ENCODE assay signal across 21 mouse cellular contexts in genomic region chr13:55733628-55734502, GRCm38 (mm10). TPM values are rescaled to one million over a fixed set of nuclear protein-coding genes. Genes with fewer than 3 reads are reported as not detected.
DNase-seq lines count a peak whose midpoint lies in the region; ATAC-seq and TF ChIP-seq lines count a peak whose summit lies in the region.
"Had no signal": no experiment of that assay in that cellular context is flagged by ENCODE, and none has a peak within 500 bp of the region (broad histone marks: within the 10 kb centered on the region; RNA-seq: fewer than 3 reads in every experiment).

No protein-coding gene starts in this region.

- H3K4me2 ChIP-seq in intestine, embryonic 14.5 days (ENCODE audit: low read length): no peak overlapping the region
- H3K4me2 ChIP-seq in limb, embryonic 12.5 days: peak overlapping the region; percentile 28
- no peak overlapping the region for H3K4me2 ChIP-seq in stomach, embryonic 15.5 days
- H3K4me2 ChIP-seq: forebrain, embryonic 12.5 days; hindbrain, embryonic 13.5 days had no signal

- H3K27ac ChIP-seq in intestine, embryonic 14.5 days (ENCODE audit: low read depth): no peak overlapping the region
- H3K27ac ChIP-seq in limb, embryonic 12.5 days: peak overlapping the region; percentile 47; the same call in 1 of the 2 replicates
- peak overlapping the region; percentile 16; the same call in 1 of the 2 replicates for H3K27ac ChIP-seq in stomach, embryonic 15.5 days
- H3K27ac ChIP-seq: forebrain, embryonic 12.5 days; gastrocnemius, adult 2 months; heart, adult 2 months; hindbrain, embryonic 13.5 days had no signal

- no peaks in the 10 kb centered on the region for H3K4me1 ChIP-seq in lung, adult 2 months (ENCODE audit: control insufficient read depth, insufficient read depth, low read length)
- no peaks in the 10 kb centered on the region for H3K4me1 ChIP-seq in intestine, embryonic 14.5 days (replicated peaks; ENCODE audit: control insufficient read depth, insufficient read depth, low read length)
- H3K4me1 ChIP-seq in limb, embryonic 12.5 days (replicated peaks): peaks cover 25% of the 10 kb centered on the region
- no peaks in the 10 kb centered on the region for H3K4me1 ChIP-seq in stomach, embryonic 15.5 days
- H3K4me1 ChIP-seq: forebrain, embryonic 12.5 days; hindbrain, embryonic 13.5 days had no signal

- H3K9ac ChIP-seq in intestine, embryonic 14.5 days (ENCODE audit: low read length): no peak overlapping the region
- no peak overlapping the region; the same call in 1 of the 2 replicates for H3K9ac ChIP-seq in limb, embryonic 12.5 days (replicated peaks)
- no peak overlapping the region for H3K9ac ChIP-seq in stomach, embryonic 15.5 days
- H3K9ac ChIP-seq: forebrain, embryonic 12.5 days; hindbrain, embryonic 13.5 days had no signal

- no peaks in the 10 kb centered on the region for H3K9me3 ChIP-seq in intestine, embryonic 14.5 days (ENCODE audit: control insufficient read depth, low read length)
- 0 out of 2 replicates have a peak, but pooled peaks cover 4% of the 10 kb centered on the region for H3K9me3 ChIP-seq in limb, embryonic 12.5 days
- H3K9me3 ChIP-seq in stomach, embryonic 15.5 days: no peaks in the 10 kb centered on the region
- H3K9me3 ChIP-seq: forebrain, embryonic 12.5 days; hindbrain, embryonic 13.5 days had no signal

- no peaks in the 10 kb centered on the region for H3K36me3 ChIP-seq in intestine, embryonic 14.5 days (ENCODE audit: control insufficient read depth, insufficient read depth, low read length)
- H3K36me3 ChIP-seq in limb, embryonic 12.5 days: no peaks in the 10 kb centered on the region
- no peaks in the 10 kb centered on the region for H3K36me3 ChIP-seq in stomach, embryonic 15.5 days
- H3K36me3 ChIP-seq: forebrain, embryonic 12.5 days; hindbrain, embryonic 13.5 days had no signal

- no peak for TF ChIP-seq POLR2A in lung, adult 2 months (IDR thresholded peaks at IDR 0.05; ENCODE audit: borderline replicate concordance, extremely low read depth, low read depth, low read length)

- no peaks in the 10 kb centered on the region for H3K27me3 ChIP-seq in intestine, embryonic 14.5 days (replicated peaks; ENCODE audit: control insufficient read depth, insufficient read depth, low read length)
- H3K27me3 ChIP-seq in limb, embryonic 12.5 days: no peaks in the 10 kb centered on the region
- no peaks in the 10 kb centered on the region for H3K27me3 ChIP-seq in stomach, embryonic 15.5 days (replicated peaks)
- H3K27me3 ChIP-seq: forebrain, embryonic 12.5 days; hindbrain, embryonic 13.5 days had no signal

- H3K4me3 ChIP-seq in lung, adult 2 months (replicated peaks; ENCODE audit: extremely low read depth, low read depth, low read length): no peak overlapping the region
- no peak overlapping the region for H3K4me3 ChIP-seq in intestine, embryonic 14.5 days (ENCODE audit: low read depth, low read length)
- no peak overlapping the region for H3K4me3 ChIP-seq in limb, embryonic 12.5 days (replicated peaks)
- no peak overlapping the region for H3K4me3 ChIP-seq in stomach, embryonic 15.5 days (replicated peaks)
- H3K4me3 ChIP-seq: forebrain, embryonic 12.5 days; gastrocnemius, adult 2 months; heart, adult 2 months; hindbrain, embryonic 13.5 days had no signal

- intact Hi-C loops in gastrocnemius, postnatal 36 days (cut with DNase I): no loop called here

- ATAC-seq in intestine, embryonic 14.5 days (replicated peaks; ENCODE audit: low FRiP score, low TSS enrichment, low read depth): 0 out of 2 replicates have a peak, but pooled peaks have one; percentile 50
- peak; percentile 52; the same call in 1 of the 2 replicates for ATAC-seq in limb, embryonic 12.5 days (ENCODE audit: insufficient number of reproducible peaks, insufficient read depth, low FRiP score, low TSS enrichment, low read depth)
- peak; percentile 78 for ATAC-seq in stomach, embryonic 15.5 days (ENCODE audit: insufficient read depth, low FRiP score, low read depth)
- ATAC-seq: midbrain, embryonic 16.5 days had no signal

- WGBS in lung, adult 2 months: 74% methylated on average over 22 of the region's 22 CpGs
- WGBS in intestine, embryonic 14.5 days: 70% methylated on average over 22 of the region's 22 CpGs
- 35% methylated on average over 22 of the region's 22 CpGs for WGBS in limb, embryonic 12.5 days
- WGBS in stomach, embryonic 15.5 days: 72% methylated on average over 22 of the region's 22 CpGs

- no peak for TF ChIP-seq CTCF in lung, adult 2 months (IDR thresholded peaks at IDR 0.05; ENCODE audit: insufficient read depth, low read length)

- peak; percentile 13 for DNase-seq in lung, adult 2 months
- DNase-seq in lung, postnatal 4 days: no peak
- no peak for DNase-seq in intestine, embryonic 14.5 days (ENCODE audit: low spot score)
- no peak for DNase-seq in gastrocnemius, postnatal 25 days
- DNase-seq in gastrocnemius, postnatal 36 days: no peak
- DNase-seq: adrenal gland, adult 2 months; cerebellum, adult 18-20 months; gastrocnemius, adult 2 months; heart, adult 2 months; kidney, adult 18-20 months; kidney, postnatal 25 days; liver; right cerebral cortex, postnatal 4 days had no signal

RNA-seq across cellular contexts. Expression of gene Pcbd2, which starts 6.7 kb away (rescaled TPM):
- polyA plus RNA-seq in lung, adult 2 months (2012; rRNA removed): 29.4 and 33.0 TPM in 2 replicates
- 60.1 and 64.2 TPM in 2 replicates for polyA plus RNA-seq in intestine, embryonic 14.5 days (2014; fragmentation: Nextera tagmentation; extraction: Ambion mirVana)
- polyA plus RNA-seq in limb, embryonic 12.5 days (2016; fragmentation: Nextera tagmentation; extraction: Ambion mirVana): 42.0 and 46.8 TPM in 2 replicates
- polyA plus RNA-seq in stomach, embryonic 15.5 days (2015; fragmentation: Nextera tagmentation; extraction: Ambion mirVana): 73.4 and 80.9 TPM in 2 replicates
- 10 to 100 TPM; 20.2 to 22.0 TPM for total RNA-seq in gastrocnemius, postnatal 25 days (2021)
- 10 to 100 TPM; 15.5 to 20.6 TPM for total RNA-seq in gastrocnemius, postnatal 36 days (2021)

RNA-seq across cellular contexts. Expression of gene Txndc15, which starts 19.4 kb away (rescaled TPM):
- 37.1 and 39.1 TPM in 2 replicates for polyA plus RNA-seq in lung, adult 2 months (2012; rRNA removed)
- 71.0 and 75.9 TPM in 2 replicates for polyA plus RNA-seq in intestine, embryonic 14.5 days (2014; fragmentation: Nextera tagmentation; extraction: Ambion mirVana)
- 94.1 and 95.8 TPM in 2 replicates for polyA plus RNA-seq in limb, embryonic 12.5 days (2016; fragmentation: Nextera tagmentation; extraction: Ambion mirVana)
- polyA plus RNA-seq in stomach, embryonic 15.5 days (2015; fragmentation: Nextera tagmentation; extraction: Ambion mirVana): 77.0 and 77.6 TPM in 2 replicates
- 10 to 100 TPM; 27.1 to 28.2 TPM for total RNA-seq in gastrocnemius, postnatal 25 days (2021)
- 10 to 100 TPM; 26.8 to 28.8 TPM for total RNA-seq in gastrocnemius, postnatal 36 days (2021)

RNA-seq across cellular contexts. Expression of gene B230219D22Rik, which starts 40.9 kb away (rescaled TPM):
- 33.2 and 42.0 TPM in 2 replicates for polyA plus RNA-seq in lung, adult 2 months (2012; rRNA removed)
- polyA plus RNA-seq in intestine, embryonic 14.5 days (2014; fragmentation: Nextera tagmentation; extraction: Ambion mirVana): 66.2 and 66.4 TPM in 2 replicates
- 78.7 and 84.5 TPM in 2 replicates for polyA plus RNA-seq in limb, embryonic 12.5 days (2016; fragmentation: Nextera tagmentation; extraction: Ambion mirVana)
- 56.8 and 57.5 TPM in 2 replicates for polyA plus RNA-seq in stomach, embryonic 15.5 days (2015; fragmentation: Nextera tagmentation; extraction: Ambion mirVana)
- 10 to 100 TPM; 25.7 to 29.7 TPM for total RNA-seq in gastrocnemius, postnatal 25 days (2021)
- 10 to 100 TPM; 23.7 to 28.5 TPM for total RNA-seq in gastrocnemius, postnatal 36 days (2021)

RNA-seq across cellular contexts. Expression of gene Catsper3, which starts 50.5 kb away (rescaled TPM):
- 0.19 TPM in 1 of 2 replicates, not detected in the other for polyA plus RNA-seq in lung, adult 2 months (2012; rRNA removed)
- polyA plus RNA-seq in intestine, embryonic 14.5 days (2014; fragmentation: Nextera tagmentation; extraction: Ambion mirVana): 0.23 TPM in 1 of 2 replicates, not detected in the other
- 0.15 TPM in 1 of 2 replicates, not detected in the other for polyA plus RNA-seq in limb, embryonic 12.5 days (2016; fragmentation: Nextera tagmentation; extraction: Ambion mirVana)
- polyA plus RNA-seq in stomach, embryonic 15.5 days (2015; fragmentation: Nextera tagmentation; extraction: Ambion mirVana): 0.10 TPM in 1 of 2 replicates, not detected in the other
- not detected for total RNA-seq in gastrocnemius, postnatal 25 days (2021)
- under 1 TPM in 1 of 2 experiments, not detected in 1; 0.20 TPM for total RNA-seq in gastrocnemius, postnatal 36 days (2021)
- total RNA-seq: ES-E14; megakaryocyte progenitor cell, adult 5-6 weeks had no signal
- polyA plus RNA-seq: forebrain, embryonic 12.5 days; hindbrain, embryonic 13.5 days; neural tube, embryonic 11.5 days had no signal
